Mouse (Mus musculus) heart, postnatal 25 days (tissue): ENCODE data around the gene Amacr. TPM values are rescaled to one million over a fixed set of nuclear protein-coding genes. Genes with fewer than 3 reads are reported as not detected.

Experiments used
- DNase-seq: peaks from one replicate; pipeline ENCODE4 v3.0.0; 2022; ENCODE audit warnings: low spot score
- intact Hi-C: fragments of 180-260 bp; cut with DNase I; formaldehyde crosslinking; loops from one replicate; pipeline ENCODE4 v1.15.1; 2025
- total RNA-seq, 2 experiments: library from RNA; stranded (reverse); gene quantifications; 2 replicates each; pipeline ENCODE4 v1.2.3; 2021

Amacr gene
- total RNA-seq, 2 experiments from 2014 or later, result 31.2 to 32.7 TPM

- DNase-seq, result no peak
- intact Hi-C loops, result no loop called here
These were observed 59.7 kb downstream of the Amacr start for GRCm38 (mm10) chr15:11041229-11041628.

DNA sequence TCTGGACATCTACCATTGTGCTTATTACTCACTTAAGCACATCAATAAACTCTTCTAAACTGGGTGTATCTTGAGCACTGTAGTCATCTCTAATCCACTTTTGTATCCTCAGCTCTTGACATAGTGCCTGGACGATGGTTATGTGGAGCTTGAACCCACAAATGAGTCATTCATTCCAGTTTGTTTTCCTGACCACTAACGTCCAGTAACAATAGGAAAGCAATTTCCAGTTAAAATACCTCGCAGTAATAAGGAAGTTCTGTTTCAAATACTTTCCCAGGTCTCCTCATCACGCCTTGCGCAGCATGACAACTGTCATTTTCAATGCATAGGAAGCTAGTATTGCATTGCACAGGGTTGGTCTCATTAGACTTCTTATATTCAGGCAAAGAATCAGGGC, 61.3 kb downstream of the Amacr start:
- intact Hi-C loops, result no loop called here
- no peak for DNase-seq

Other genes with a start within 250 kb of the Amacr start
- gene C1qtnf3, start 29.4 kb upstream of the Amacr start, total RNA-seq, result under 1 TPM in 1 of 2 experiments, not detected in 1; 0.13 TPM
- gene Slc45a2, start 19.0 kb downstream of the Amacr start, total RNA-seq, result not detected
- gene Rxfp3, start 56.2 kb downstream of the Amacr start, total RNA-seq, result under 1 TPM in 1 of 2 experiments, not detected in 1; 0.08 TPM
- 1 to 10 TPM; 6.8 to 7.1 TPM for gene Adamts12, start 83.0 kb downstream of the Amacr start, total RNA-seq